14 mouse cellular contexts compared by ENCODE assay signal in genomic region chr2:128325456-128325855, GRCm38 (mm10).
DNase-seq lines count a peak whose midpoint lies in the region; ATAC-seq lines count a peak whose summit lies in the region.
"Had no signal": no experiment of that assay in that cellular context is flagged by ENCODE, and none has a peak within 500 bp of the region (broad histone marks: within the 10 kb centered on the region; RNA-seq: fewer than 3 reads in every experiment).

No protein-coding gene starts in this region.

- no peaks in the 10 kb centered on the region; the same call in 1 of the 2 replicates for H3K27me3 ChIP-seq in splenic B cell, adult 2 months (ENCODE audit: control insufficient read depth, insufficient read depth, low read length, poor library complexity, severe bottlenecking)
- H3K27me3 ChIP-seq: embryonic facial prominence, embryonic 12.5 days; intestine, embryonic 15.5 days had no signal

- H3K36me3 ChIP-seq in splenic B cell, adult 2 months (ENCODE audit: control insufficient read depth, insufficient read depth, low read length, poor library complexity, severe bottlenecking), result no peaks in the 10 kb centered on the region
- H3K36me3 ChIP-seq: embryonic facial prominence, embryonic 12.5 days; forebrain, embryonic 15.5 days; intestine, embryonic 15.5 days had no signal

- DNase-seq in urinary bladder, adult 2 months (ENCODE audit: low spot score), result peak; percentile 6
- no peak for DNase-seq in urinary bladder, postnatal 10 days (ENCODE audit: low spot score)
- peak; percentile 80 for DNase-seq in splenic B cell, adult 2 months (ENCODE audit: low read depth, low spot score)
- DNase-seq in gastrocnemius, postnatal 25 days, result no peak
- no peak for DNase-seq in embryo, embryonic 9.5 days (ENCODE audit: extremely low spot score)
- no peak for DNase-seq in retina, postnatal 1 day
- DNase-seq: adrenal gland, postnatal 36 days; gastrocnemius, postnatal 14 days; heart, postnatal 36 days; lung, adult 18-20 months had no signal

- peak; percentile 43 to 47; a peak in 2 of 4 replicates for ATAC-seq in hematopoietic stem cell, adult 5-6 weeks (replicated peaks in 1 of 2; ENCODE audit: insufficient read depth in 1 of 2, low FRiP score in 2 of 2, low TSS enrichment in 1 of 2, low read depth in 1 of 2, poor library complexity in 2 of 2, severe bottlenecking in 2 of 2)

Comparison
In these comparisons a context has a peak if more than half of its experiments do, and no peak if none do; other contexts are left out.
1. DNase-seq: peak in urinary bladder, adult 2 months (single experiment) and splenic B cell, adult 2 months (single experiment); none in urinary bladder, postnatal 10 days (single experiment), gastrocnemius, postnatal 25 days (single experiment), embryo, embryonic 9.5 days (single experiment) and retina, postnatal 1 day (single experiment).